Mouse (Mus musculus): Measurements from ENCODE around the gene Snupn. TPM values are rescaled to one million over a fixed set of nuclear protein-coding genes. Genes with fewer than 3 reads are reported as not detected.
"Not testable (repeated sequence)": the region's sequence is repeated elsewhere in the genome, so short reads cannot be mapped to it uniquely, and the experiment has no call there.

Gene Snupn
- total RNA-seq, 1 experiment from 2014 or later, result 3.8 TPM

- peak; percentile 74 for ATAC-seq (replicated peaks; ENCODE audit: insufficient number of reproducible peaks, low FRiP score, low TSS enrichment, poor library complexity, severe bottlenecking)
Measured at GRCm38 (mm10) chr9:56994286-56995197, 43.9 kb downstream of the Snupn start, which contains the start of gene Ptpn9. Gene Ptpn9, plus strand, starts transcription at chr9:56994923.

DNA sequence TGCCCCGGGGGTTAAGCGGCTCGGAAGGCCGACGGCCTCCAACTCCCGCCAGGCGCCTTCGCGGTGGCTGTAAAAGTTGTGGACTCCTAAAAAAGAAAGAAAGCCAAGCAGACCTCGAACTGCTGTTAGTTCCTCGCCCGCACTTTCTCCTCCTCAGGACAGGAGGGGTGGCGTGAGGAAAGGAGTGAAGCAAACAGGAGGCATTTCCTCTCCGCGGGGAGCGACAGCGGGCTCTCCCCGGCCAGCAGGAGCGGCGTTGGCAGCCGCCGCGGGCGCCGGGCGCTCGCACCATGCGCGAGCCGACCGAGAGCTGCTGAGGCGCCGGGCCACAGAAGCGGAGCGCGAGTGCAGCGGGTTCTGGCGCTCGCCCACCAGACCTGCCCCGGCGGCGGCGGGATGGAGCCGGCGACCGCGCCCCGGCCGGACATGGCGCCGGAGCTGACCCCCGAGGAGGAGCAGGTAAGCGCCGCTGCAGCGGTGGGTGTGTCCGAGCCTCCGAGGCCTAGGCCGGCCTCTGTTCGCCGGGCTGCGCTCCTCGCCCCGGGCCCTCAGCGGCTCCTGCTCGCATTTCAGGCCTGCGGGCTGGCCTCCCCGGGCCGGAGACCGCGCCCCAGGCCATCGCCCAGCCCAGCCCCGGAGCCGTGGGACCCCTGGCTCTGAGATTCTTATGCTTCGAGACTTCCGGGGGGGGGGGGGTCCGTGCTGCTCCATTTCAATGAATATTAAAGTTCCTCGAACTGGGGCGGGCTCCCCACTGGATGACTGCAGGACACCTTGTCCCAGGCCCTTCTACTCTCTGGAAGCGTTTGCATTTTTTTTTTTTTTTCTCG is 44.7 kb downstream of the Snupn start:
- peak; percentile 47 for ATAC-seq (replicated peaks; ENCODE audit: insufficient number of reproducible peaks, low FRiP score, low TSS enrichment, poor library complexity, severe bottlenecking)

DNA sequence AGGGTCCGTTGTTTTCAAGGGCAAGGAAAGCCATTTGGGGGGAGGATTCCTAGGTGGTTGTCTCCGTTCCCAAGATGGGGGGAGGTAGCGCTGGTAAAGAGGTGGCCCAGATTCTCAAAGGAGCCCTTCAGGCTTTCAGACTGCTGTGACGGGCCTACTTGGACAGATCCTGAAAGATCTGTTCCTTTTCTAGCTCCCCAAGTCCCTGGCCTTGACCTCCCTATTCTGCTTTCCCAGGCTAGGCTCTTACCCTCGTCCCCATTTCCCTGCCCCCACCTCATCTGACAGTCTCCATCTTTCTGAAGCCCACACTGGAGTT is 45.3 kb downstream of the Snupn start:
- ATAC-seq (replicated peaks; ENCODE audit: insufficient number of reproducible peaks, low FRiP score, low TSS enrichment, poor library complexity, severe bottlenecking), result no peak

GRCm38 (mm10) chr9:56997206-56997605 is 46.5 kb downstream of the Snupn start:
- not testable (repeated sequence) for ATAC-seq (replicated peaks; ENCODE audit: insufficient number of reproducible peaks, low FRiP score, low TSS enrichment, poor library complexity, severe bottlenecking)

DNA sequence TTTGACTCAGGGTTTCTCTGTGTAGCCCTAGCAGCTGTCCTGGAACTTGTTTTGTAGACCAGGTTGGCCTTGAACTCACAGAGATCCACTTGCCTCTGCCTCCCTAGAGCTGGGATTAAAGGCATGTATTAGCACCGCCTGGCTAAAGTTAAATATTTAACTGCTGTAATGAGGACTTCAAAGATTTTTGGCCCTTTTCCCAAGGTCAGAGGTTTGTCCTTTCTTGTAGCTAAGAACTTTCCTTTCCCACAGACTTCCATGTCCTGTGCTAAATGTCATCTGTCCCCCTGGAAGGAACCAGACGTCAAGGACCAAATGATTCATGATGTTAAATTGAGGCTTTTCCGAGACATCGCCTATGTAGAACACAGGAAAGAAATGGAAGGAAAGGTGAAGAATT is 52.3 kb downstream of the Snupn start:
- no peak for ATAC-seq (replicated peaks; ENCODE audit: insufficient number of reproducible peaks, low FRiP score, low TSS enrichment, poor library complexity, severe bottlenecking)

GRCm38 (mm10) chr9:57012393-57012792 is 61.7 kb downstream of the Snupn start:
- ATAC-seq (replicated peaks; ENCODE audit: insufficient number of reproducible peaks, low FRiP score, low TSS enrichment, poor library complexity, severe bottlenecking), result no peak

GRCm38 (mm10) chr9:57012895-57013294 is 62.2 kb downstream of the Snupn start:
- ATAC-seq (replicated peaks; ENCODE audit: insufficient number of reproducible peaks, low FRiP score, low TSS enrichment, poor library complexity, severe bottlenecking), result no peak

DNA sequence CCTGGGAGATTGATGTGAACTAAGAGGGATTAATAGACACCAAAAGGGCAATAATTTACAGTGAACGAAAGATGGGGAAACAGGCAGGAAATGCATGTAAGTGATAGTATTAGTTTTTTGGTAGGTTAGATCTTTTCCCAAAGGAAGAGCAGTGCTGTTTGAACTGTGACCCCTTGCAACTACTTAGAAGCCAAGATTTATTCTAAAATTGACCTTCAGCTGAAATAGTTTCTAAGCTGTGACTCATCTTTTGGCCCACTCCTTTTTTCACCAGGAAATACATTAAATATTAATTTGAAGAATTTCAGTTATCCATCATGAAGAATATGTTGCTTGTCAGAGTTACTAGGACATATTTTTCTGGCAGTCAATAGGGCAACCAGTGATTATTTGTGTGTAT is 63.1 kb downstream of the Snupn start:
- ATAC-seq (replicated peaks; ENCODE audit: insufficient number of reproducible peaks, low FRiP score, low TSS enrichment, poor library complexity, severe bottlenecking), result no peak

- no peak for ATAC-seq (replicated peaks; ENCODE audit: insufficient number of reproducible peaks, low FRiP score, low TSS enrichment, poor library complexity, severe bottlenecking)
Measured at GRCm38 (mm10) chr9:57014766-57015165, 64.1 kb downstream of the Snupn start.

GRCm38 (mm10) chr9:57017631-57018030 is 67.0 kb downstream of the Snupn start:
- ATAC-seq (replicated peaks; ENCODE audit: insufficient number of reproducible peaks, low FRiP score, low TSS enrichment, poor library complexity, severe bottlenecking), result no peak

GRCm38 (mm10) chr9:57031756-57032155 is 81.1 kb downstream of the Snupn start:
- ATAC-seq (replicated peaks; ENCODE audit: insufficient number of reproducible peaks, low FRiP score, low TSS enrichment, poor library complexity, severe bottlenecking), result no peak

Other genes with a start within 250 kb of the Snupn start
- gene Lingo1, start 154.4 kb upstream of the Snupn start, total RNA-seq (2017), result not detected in 3 replicates
- gene Odf3l1, start 86.2 kb upstream of the Snupn start, total RNA-seq (2017), result not detected in 3 replicates
- gene Cspg4, start 85.8 kb upstream of the Snupn start, total RNA-seq (2017), result not detected in 3 replicates
- gene Snx33, start 22.5 kb upstream of the Snupn start, total RNA-seq (2017), result 7.1 to 16.9 TPM (median 7.1 TPM) in 3 replicates
- gene Imp3, start 13.4 kb upstream of the Snupn start, total RNA-seq (2017), result 36.1 to 44.3 TPM (median 38.6 TPM) in 3 replicates
- gene Ptpn9, start 44.0 kb downstream of the Snupn start, total RNA-seq (2017), result 13.1 to 18.7 TPM (median 16.7 TPM) in 3 replicates
- gene Sin3a, start 121.2 kb downstream of the Snupn start, total RNA-seq (2017), result 50.1 to 115 TPM (median 90.9 TPM) in 3 replicates
- gene Man2c1, start 179.8 kb downstream of the Snupn start, total RNA-seq (2017), result 47.9 to 87.1 TPM (median 60.7 TPM) in 3 replicates
- 1.3 to 8.1 TPM (median 5.2 TPM) in 3 replicates for gene Neil1, start 197.4 kb downstream of the Snupn start, total RNA-seq (2017)
- gene Commd4, start 207.5 kb downstream of the Snupn start, total RNA-seq (2017), result 90.4 to 131 TPM (median 125 TPM) in 3 replicates